Mouse (Mus musculus): ENCODE measurements around the gene Ddx5.
"Not testable (repeated sequence)": the region's sequence is repeated elsewhere in the genome, so short reads cannot be mapped to it uniquely, and the experiment has no call there.

Ddx5 gene

GRCm38 (mm10) chr11:106762139-106762799 lies 26.7 kb downstream of the Ddx5 start:
- DNase-seq (ENCODE audit: low spot score), result no peak

DNA sequence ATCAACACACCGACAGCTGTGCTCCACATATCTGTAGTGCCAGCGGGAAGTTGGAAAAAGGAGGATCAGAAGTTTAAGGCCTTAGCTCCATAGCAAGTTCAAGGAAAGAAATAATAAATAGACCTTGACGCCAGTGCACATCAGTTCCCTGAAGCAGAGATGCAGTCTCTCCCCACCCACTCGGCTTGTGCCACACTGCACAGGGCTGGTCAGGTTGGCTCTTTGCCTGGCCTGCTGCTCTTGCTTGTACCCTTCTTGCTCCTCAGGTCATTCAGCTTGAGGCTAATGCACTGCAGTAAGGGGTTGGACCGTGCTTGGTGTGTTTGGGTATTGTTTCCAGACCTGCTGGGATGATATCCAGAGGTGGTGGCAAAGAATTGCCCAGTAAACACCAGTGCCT lies 28.5 kb downstream of the Ddx5 start:
- DNase-seq (ENCODE audit: low spot score), result no peak

GRCm38 (mm10) chr11:106759028-106759427 lies 30.0 kb downstream of the Ddx5 start:
- no peak for DNase-seq (ENCODE audit: low spot score)

DNA sequence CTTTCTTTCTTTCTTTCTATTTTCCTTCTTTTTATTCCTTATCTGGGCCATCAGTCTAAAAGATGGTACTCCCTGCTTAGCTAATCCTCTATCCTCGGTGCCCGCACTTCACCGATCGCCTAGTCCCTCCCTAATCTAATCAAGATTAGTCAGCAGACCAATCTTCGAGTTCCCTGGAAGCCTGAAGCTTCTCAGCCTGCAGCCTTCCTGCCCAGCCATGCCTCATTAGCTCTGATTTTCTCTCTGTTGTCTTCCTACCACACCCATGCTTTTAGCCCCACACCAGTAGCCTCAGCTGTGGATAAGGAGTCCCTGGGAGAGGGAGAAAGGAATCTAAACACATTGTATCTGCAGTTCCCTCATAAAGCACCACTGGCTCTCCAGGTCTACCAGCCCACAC lies 33.4 kb downstream of the Ddx5 start:
- DNase-seq (ENCODE audit: low spot score), result no peak

DNA sequence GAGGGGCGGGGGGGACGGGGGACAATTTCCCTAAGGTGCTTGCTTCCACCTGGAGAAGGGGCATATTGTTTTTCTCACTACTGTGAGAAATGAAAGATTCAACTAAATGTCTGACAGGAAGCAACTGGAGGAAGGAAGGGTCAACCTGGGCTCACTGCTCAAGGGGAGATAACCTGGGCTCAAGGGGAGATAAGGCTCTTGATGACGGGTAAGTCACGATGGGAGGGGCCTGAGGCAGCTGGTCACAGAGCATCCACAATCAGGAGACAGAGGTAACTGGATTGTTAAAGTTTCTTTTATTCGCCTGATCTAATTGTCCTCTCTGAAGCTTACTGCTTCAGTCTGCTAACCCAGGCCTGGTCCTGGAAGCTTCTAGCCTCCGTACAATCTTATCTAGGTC lies 35.7 kb downstream of the Ddx5 start:
- DNase-seq (ENCODE audit: low spot score), result no peak

DNA sequence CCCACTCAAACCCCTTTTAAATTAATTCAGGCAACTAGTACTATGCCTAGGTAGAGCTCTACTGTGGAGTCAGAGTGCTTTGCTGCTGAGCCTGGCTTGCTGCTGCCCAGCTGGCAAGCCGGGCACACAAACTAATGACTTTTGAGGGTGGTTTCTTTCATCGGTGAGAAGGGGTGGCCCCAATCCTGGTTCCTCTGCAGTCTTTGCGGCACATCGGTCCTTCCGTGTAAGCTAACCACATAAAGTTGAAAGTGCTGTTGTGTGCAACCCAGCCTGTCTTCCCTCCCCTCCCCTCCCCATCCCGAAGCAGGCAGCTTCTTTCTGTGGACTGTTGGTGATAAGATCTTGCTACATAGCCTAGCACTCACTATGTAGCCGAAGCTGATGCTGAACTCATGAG lies 36.9 kb downstream of the Ddx5 start:
- DNase-seq (ENCODE audit: low spot score), result no peak

- DNase-seq (ENCODE audit: low spot score), result no peak
Observed at GRCm38 (mm10) chr11:106751039-106752018, 37.7 kb downstream of the Ddx5 start, which contains the start of gene Milr1. Milr1 (plus strand) TSS chr11:106751226.

DNA sequence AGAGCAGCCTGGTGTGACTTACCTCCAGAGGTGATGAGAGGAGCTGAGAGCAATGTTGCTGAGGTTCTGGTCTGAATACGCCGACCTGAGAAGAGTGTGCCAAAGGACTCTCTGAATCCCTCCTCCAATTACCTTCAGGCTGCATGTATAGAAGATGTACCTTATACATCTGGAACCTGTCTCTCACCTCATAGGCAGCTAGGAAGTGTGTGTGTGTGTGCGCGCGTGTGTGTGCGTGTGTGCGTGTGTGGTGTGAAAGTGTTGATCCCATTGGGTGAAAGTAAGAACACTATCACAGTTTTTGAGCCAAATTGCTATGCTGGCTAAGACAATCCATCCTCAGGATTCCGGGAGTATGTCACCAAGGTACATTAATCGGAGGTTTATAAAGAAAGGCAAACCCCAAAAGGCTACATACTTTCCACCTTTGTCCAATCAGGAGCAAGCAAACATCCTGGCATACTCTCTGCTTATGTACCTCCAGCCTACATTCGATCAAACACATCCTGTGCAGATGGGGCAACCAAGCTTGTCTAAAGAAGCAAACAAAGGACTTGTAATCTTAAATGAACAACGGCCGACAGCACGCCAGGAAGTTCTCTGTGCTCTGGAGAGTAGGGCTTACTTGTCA lies 38.7 kb downstream of the Ddx5 start, which contains the start of gene Pecam1:
Pecam1 (minus strand) TSS at position 508 of the 631 bp plus-strand sequence.
- no peak for DNase-seq (ENCODE audit: low spot score)

- not testable (repeated sequence) for DNase-seq (ENCODE audit: low spot score)
Observed at GRCm38 (mm10) chr11:106749557-106750120, 39.3 kb downstream of the Ddx5 start.

- DNase-seq (ENCODE audit: low spot score), result no peak
Observed at GRCm38 (mm10) chr11:106744949-106745348, 44.0 kb downstream of the Ddx5 start.

DNA sequence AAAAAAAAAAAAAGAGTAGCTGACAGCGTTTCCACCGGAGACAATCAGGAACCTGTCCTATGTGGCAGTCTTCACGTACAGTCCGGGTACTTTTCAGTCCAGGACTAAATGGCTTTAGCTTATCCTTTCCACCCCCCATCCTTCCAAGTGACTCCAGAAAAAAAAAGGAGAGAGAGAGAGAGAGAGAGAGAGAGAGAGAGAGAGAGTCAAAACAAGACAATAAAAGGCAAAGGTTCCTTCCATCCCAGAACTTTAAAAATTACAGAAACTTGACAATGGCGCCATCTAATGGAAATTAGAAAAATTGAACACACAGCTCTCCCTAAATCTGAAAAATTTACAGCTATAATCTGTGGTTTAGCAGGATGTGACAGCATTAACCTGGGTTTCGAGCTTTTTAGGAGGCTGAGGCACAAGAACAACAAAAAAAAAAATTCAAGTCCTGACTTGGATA lies 46.6 kb downstream of the Ddx5 start:
- no peak for DNase-seq (ENCODE audit: low spot score)

DNA sequence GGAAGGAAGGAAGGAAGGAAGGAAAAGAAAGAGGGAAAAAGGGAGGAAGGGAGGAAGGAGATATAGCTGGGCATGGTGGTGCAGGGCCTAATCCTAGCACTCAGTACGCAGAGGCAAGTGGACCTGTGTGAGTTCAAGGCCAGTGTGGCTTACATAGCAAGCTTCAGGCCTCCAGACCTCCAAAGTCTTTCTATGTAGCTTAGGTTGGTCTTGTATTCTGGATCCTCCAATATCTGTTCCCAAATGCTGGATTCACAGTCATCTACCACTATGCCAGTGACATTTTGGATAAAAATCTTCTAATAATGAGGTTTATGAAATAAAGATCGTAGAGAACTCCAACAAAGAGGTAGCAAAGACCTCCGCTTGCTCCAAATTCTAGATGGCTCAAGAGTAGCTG lies 47.2 kb downstream of the Ddx5 start:
- DNase-seq (ENCODE audit: low spot score), result no peak

DNA sequence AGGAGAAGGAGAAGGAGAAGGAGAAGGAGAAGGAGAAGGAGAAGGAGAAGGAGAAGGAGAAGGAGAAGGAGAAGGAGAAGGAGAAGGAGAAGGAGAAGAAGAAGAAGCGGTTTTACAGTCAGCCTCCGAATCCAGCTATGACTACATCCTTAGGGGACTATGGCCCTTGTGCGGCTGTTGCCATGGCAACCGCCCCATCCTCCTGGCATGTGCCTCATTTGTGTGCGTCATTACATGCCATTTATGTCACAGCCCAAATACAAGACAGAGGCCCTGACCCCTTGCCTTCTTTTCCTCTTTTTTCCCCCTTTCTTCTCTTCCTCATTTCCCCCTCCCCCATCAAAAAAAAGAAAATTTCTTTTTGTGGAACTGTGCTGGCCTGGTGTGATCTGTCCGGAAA lies 47.8 kb downstream of the Ddx5 start:
- DNase-seq (ENCODE audit: low spot score), result no peak

DNA sequence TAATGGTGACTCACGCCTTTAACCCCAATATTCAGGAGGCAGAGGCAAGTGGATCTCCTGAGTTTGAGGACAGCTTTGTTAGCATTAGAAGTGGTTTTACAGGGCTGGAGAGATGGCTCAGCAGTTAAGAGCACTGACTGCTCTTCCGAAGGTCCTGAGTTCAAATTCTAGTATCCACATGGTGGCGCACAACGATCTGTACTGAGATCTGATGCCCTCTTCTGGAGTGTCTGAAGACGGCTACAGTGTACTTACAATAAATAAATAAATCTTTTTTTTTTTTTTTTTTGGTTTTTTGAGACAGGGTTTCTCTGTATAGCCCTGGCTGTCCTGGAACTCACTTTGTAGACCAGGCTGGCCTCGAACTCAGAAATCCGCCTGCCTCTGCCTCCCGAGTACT lies 48.3 kb downstream of the Ddx5 start:
- not testable (repeated sequence) for DNase-seq (ENCODE audit: low spot score)

DNA sequence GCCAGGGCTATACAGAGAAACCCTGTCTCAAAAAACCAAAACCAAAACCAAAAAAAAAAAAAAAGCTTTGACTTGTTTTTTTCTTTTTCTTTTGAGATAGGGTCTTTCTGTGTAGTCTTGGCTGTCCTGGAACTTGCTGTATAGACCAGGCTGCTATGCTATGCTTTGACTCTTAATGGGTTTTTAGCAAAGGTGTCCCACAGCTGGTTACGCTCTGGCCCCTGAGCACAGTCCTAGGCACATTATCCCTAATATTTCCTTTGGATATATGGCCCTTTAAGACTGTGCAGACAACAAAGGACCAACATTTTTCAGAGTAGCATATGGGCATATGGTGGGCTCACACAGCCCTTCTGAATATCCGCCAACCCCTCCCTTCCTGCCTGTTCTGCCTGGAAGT lies 49.9 kb downstream of the Ddx5 start:
- DNase-seq (ENCODE audit: low spot score), result no peak

DNA sequence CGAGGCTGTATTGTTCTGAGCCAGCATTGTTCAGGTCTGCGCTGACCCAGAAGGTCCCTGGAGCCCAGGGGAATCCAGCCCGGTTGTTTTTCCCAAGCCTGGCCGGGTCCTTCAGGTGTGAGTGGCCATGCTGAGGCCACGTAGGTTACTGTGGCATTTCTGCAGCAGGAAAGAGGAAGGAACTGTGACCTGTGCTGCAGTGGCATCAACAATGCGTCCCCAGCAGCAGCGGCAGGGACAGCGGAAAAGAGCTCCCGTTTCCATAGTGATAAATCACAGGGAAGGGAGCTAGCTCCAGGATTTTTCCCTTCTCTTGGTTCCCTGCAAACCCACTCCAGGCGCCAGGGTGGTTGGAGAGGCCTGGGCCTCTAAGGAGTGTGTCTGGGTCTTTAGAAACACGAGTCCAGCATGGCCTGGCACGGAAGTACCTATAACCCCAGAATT lies 51.8 kb downstream of the Ddx5 start:
- DNase-seq (ENCODE audit: low spot score), result no peak

- no peak for DNase-seq (ENCODE audit: low spot score)
Observed at GRCm38 (mm10) chr11:106736614-106737013, 52.4 kb downstream of the Ddx5 start.

DNA sequence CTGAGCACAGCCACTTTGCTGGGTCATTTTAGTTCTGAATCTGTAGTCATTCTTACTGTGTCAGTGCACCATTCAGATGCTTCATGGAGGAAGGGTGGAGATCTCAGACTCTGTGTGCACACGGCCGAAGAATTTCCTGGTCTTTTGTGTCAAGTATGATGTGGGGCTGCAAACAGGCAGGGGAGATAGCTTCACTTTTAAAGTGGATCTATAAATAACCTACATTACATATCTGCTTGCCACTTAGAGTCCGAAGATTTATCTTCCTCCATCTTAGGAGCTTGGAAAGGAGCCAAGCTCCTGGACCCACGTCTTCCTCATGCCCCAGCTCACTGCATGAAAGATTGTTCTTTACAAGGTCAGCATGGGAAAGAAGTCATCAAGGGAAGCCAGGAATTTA lies 58.3 kb downstream of the Ddx5 start:
- DNase-seq (ENCODE audit: low spot score), result no peak
